Mouse (Mus musculus): Measurements from ENCODE around the gene Gtf3c1. TPM values are rescaled to one million over a fixed set of nuclear protein-coding genes. Genes with fewer than 3 reads are reported as not detected.

Gtf3c1 gene
- total and polyA plus RNA-seq, 2 experiments from 2014 or later = 14.9 to 66.6 TPM

DNA sequence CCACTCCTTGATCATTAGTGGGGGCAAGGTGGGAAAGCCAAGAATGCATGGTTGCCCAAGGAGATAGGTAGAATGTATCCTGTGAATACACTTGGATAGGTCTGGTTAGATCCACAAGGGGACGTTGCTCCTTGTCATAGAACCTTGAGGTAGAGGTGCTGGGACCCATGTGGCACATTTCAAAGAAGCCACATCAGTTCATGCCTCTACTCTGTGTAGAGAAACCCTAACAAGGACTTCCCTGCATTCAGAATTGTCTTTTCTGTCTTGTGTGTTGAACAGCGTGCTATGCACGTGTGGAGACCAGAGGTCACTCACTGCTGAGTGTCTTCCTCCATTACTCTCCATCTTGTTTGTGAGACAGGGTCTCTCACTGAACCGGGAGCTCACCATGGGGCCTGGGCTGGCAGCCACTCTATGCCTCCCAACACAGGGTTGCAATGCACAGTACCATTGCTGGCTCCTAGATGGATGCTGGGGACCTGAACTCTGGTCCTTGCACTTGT, 99.3 kb downstream of the Gtf3c1 start:
- no peak for DNase-seq (ENCODE audit: low spot score)
- no peaks in the 10 kb centered on the region for H3K4me1 ChIP-seq (ENCODE audit: control insufficient read depth, insufficient read depth)
- H3K9me3 ChIP-seq (replicated peaks; ENCODE audit: control insufficient read depth, low read length) = no peaks in the 10 kb centered on the region
- H3K27ac ChIP-seq (ENCODE audit: low read depth) = no peak overlapping the region
- H3K9ac ChIP-seq (replicated peaks; ENCODE audit: low read depth, low read length) = no peak overlapping the region
- no peak overlapping the region for H3K4me3 ChIP-seq (ENCODE audit: low read depth, low read length)
- WGBS = 81% methylated on average over 4 of the region's 4 CpGs
- no peak overlapping the region for H3K4me2 ChIP-seq (ENCODE audit: low read depth, low read length)
- H3K27me3 ChIP-seq (ENCODE audit: control insufficient read depth, insufficient read depth, low read length) = no peaks in the 10 kb centered on the region
- no peaks in the 10 kb centered on the region for H3K36me3 ChIP-seq (replicated peaks; ENCODE audit: control insufficient read depth, insufficient read depth, low read length)
- TF ChIP-seq EP300 (IDR thresholded peaks at IDR 0.05; ENCODE audit: low read depth) = no peak
- no peak for TF ChIP-seq CTCF (IDR thresholded peaks at IDR 0.05; ENCODE audit: low read depth)
- no peak for ATAC-seq (ENCODE audit: insufficient read depth, low read depth)

GRCm38 (mm10) chr7:125607384-125608182, 100.0 kb downstream of the Gtf3c1 start:
- DNase-seq (ENCODE audit: low spot score) = no peak
- 54% methylated on average over 6 of the region's 6 CpGs for WGBS
- Histone ChIP-seq H3K4me1 (ENCODE audit: control insufficient read depth, insufficient read depth) (no peaks in the 10 kb centered on the region), H3K36me3 (replicated peaks; ENCODE audit: control insufficient read depth, insufficient read depth, low read length) (no peaks in the 10 kb centered on the region), H3K27me3 (ENCODE audit: control insufficient read depth, insufficient read depth, low read length) (no peaks in the 10 kb centered on the region), H3K4me2 (ENCODE audit: low read depth, low read length) (no peak overlapping the region; the same call in 1 of the 2 replicates), H3K4me3 (ENCODE audit: low read depth, low read length) (no peak overlapping the region), H3K9me3 (replicated peaks; ENCODE audit: control insufficient read depth, low read length) (no peaks in the 10 kb centered on the region), H3K27ac (ENCODE audit: low read depth) (no peak overlapping the region), H3K9ac (replicated peaks; ENCODE audit: low read depth, low read length) (no peak overlapping the region)
- TF ChIP-seq EP300 (IDR thresholded peaks at IDR 0.05; ENCODE audit: low read depth) (no peak), CTCF (IDR thresholded peaks at IDR 0.05; ENCODE audit: low read depth) (no peak)
- ATAC-seq (ENCODE audit: insufficient read depth, low read depth) = no peak

GRCm38 (mm10) chr7:125606265-125607164, 101.1 kb downstream of the Gtf3c1 start:
- ATAC-seq (ENCODE audit: insufficient read depth, low read depth) = no peak
- 0 out of 2 replicates have a peak overlapping the region, but pooled peaks have one; percentile 5 for H3K9ac ChIP-seq (replicated peaks; ENCODE audit: low read depth, low read length)
- no peaks in the 10 kb centered on the region for H3K36me3 ChIP-seq (replicated peaks; ENCODE audit: control insufficient read depth, insufficient read depth, low read length)
- H3K4me1 ChIP-seq (ENCODE audit: control insufficient read depth, insufficient read depth) = no peaks in the 10 kb centered on the region
- H3K4me3 ChIP-seq (ENCODE audit: low read depth, low read length) = no peak overlapping the region
- no peak for TF ChIP-seq EP300 (IDR thresholded peaks at IDR 0.05; ENCODE audit: low read depth)
- TF ChIP-seq CTCF (IDR thresholded peaks at IDR 0.05; ENCODE audit: low read depth) = no peak
- H3K9me3 ChIP-seq (replicated peaks; ENCODE audit: control insufficient read depth, low read length) = no peaks in the 10 kb centered on the region
- DNase-seq (ENCODE audit: low spot score) = no peak
- 69% methylated on average over 2 of the region's 2 CpGs for WGBS
- peak overlapping the region; percentile 11; the same call in 1 of the 2 replicates for H3K4me2 ChIP-seq (ENCODE audit: low read depth, low read length)
- peak overlapping the region; percentile 6; the same call in 1 of the 2 replicates for H3K27ac ChIP-seq (ENCODE audit: low read depth)
- H3K27me3 ChIP-seq (ENCODE audit: control insufficient read depth, insufficient read depth, low read length) = no peaks in the 10 kb centered on the region

DNA sequence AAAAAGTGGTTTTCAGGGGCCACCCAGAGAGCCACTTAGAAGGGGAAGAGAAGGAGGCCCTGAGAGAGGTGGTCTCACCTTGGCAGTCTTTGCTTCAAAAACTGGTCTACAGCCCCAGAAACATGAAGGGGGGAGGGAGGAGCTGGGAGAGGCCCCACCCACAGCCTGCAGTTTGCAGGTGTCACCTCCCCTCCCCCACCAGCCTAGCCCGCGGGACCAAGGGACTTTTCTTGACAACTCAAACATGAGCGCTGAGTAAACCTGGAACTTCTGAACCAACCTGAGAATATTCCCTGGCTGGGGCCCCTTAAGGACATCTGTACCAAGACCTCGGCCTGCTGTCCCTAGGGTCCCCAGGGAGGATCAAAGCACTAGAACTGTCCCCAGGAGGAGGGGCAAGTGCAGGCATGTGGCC, 101.8 kb downstream of the Gtf3c1 start:
- 68% methylated on average over 4 of the region's 4 CpGs for WGBS
- Histone ChIP-seq H3K36me3 (replicated peaks; ENCODE audit: control insufficient read depth, insufficient read depth, low read length) (no peaks in the 10 kb centered on the region), H3K9me3 (replicated peaks; ENCODE audit: control insufficient read depth, low read length) (no peaks in the 10 kb centered on the region), H3K4me1 (ENCODE audit: control insufficient read depth, insufficient read depth) (no peaks in the 10 kb centered on the region), H3K4me2 (ENCODE audit: low read depth, low read length) (no peak overlapping the region; the same call in 1 of the 2 replicates), H3K27ac (ENCODE audit: low read depth) (no peak overlapping the region), H3K9ac (replicated peaks; ENCODE audit: low read depth, low read length) (no peak overlapping the region), H3K4me3 (ENCODE audit: low read depth, low read length) (no peak overlapping the region), H3K27me3 (ENCODE audit: control insufficient read depth, insufficient read depth, low read length) (no peaks in the 10 kb centered on the region)
- ATAC-seq (ENCODE audit: insufficient read depth, low read depth) (no peak), DNase-seq (ENCODE audit: low spot score) (no peak)
- TF ChIP-seq CTCF (IDR thresholded peaks at IDR 0.05; ENCODE audit: low read depth) (no peak), EP300 (IDR thresholded peaks at IDR 0.05; ENCODE audit: low read depth) (no peak)

All from heart, postnatal 0 days (tissue).